Comparison of ENCODE assay signal across 18 mouse cellular contexts in the genomic region with DNA sequence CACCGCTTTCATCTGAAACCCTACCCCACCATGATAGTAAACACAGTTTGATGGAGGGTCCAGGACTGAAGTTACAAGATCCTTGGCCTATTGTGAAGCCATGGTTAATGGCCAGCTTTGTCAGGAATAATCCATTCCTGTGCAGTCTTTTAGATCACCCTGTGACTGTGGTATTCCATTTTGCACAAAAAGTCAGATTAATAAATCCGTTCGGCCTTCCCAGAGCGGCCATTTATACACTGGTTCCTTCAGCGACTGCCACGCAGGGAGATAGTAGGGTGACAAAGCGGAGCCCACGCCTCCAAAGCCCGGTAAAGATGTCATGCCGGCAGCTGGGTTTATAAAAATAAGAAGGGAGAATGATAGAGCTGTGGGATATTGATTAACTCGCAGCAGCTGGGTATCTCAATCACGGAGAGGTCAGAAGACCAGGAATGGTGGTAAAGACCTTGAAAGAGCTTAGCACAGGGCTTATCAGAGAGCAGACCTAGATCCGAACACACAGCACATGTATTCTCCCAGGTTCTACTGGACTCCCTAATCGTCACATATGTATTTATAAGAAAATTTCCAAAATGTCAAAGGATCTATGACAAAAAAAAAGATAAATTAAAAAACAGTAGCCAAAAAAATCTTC.
DNase-seq lines count a peak whose midpoint lies in the region; ATAC-seq and TF ChIP-seq lines count a peak whose summit lies in the region.
"Had no signal": no experiment of that assay in that cellular context is flagged by ENCODE, and none has a peak within 500 bp of the region (broad histone marks: within the 10 kb centered on the region; RNA-seq: fewer than 3 reads in every experiment).

No protein-coding gene starts in this region.

- H3K27me3 ChIP-seq in midbrain, embryonic 10.5 days (ENCODE audit: low read depth, poor library complexity, severe bottlenecking) = peaks cover 32% of the 10 kb centered on the region
- no peaks in the 10 kb centered on the region; the same call in 1 of the 2 replicates for H3K27me3 ChIP-seq in midbrain, postnatal 0 days (ENCODE audit: insufficient read depth, low read length)
- H3K27me3 ChIP-seq in hindbrain, embryonic 14.5 days (ENCODE audit: control insufficient read depth, insufficient read depth, low read length) = no peaks in the 10 kb centered on the region
- H3K27me3 ChIP-seq in midbrain, embryonic 12.5 days = peaks cover 38% of the 10 kb centered on the region
- H3K27me3 ChIP-seq in neural tube, embryonic 14.5 days (ENCODE audit: control insufficient read depth, insufficient read depth, low read length) = no peaks in the 10 kb centered on the region
- H3K27me3 ChIP-seq: kidney, embryonic 15.5 days had no signal

- 50% methylated on average over 14 of the region's 14 CpGs for WGBS in midbrain, embryonic 10.5 days
- 40% methylated on average over 14 of the region's 14 CpGs for WGBS in midbrain, postnatal 0 days
- WGBS in hindbrain, embryonic 14.5 days = 24% methylated on average over 14 of the region's 14 CpGs
- 34% methylated on average over 14 of the region's 14 CpGs for WGBS in midbrain, embryonic 12.5 days
- WGBS in neural tube, embryonic 14.5 days = 31% methylated on average over 14 of the region's 14 CpGs

- no peaks in the 10 kb centered on the region for H3K36me3 ChIP-seq in midbrain, embryonic 10.5 days
- H3K36me3 ChIP-seq in midbrain, postnatal 0 days (ENCODE audit: insufficient read depth, low read length) = no peaks in the 10 kb centered on the region
- H3K36me3 ChIP-seq in hindbrain, embryonic 14.5 days (replicated peaks; ENCODE audit: control insufficient read depth, insufficient read depth) = no peaks in the 10 kb centered on the region
- no peaks in the 10 kb centered on the region for H3K36me3 ChIP-seq in midbrain, embryonic 12.5 days
- no peaks in the 10 kb centered on the region for H3K36me3 ChIP-seq in neural tube, embryonic 14.5 days (ENCODE audit: control insufficient read depth, insufficient read depth, low read length)
- H3K36me3 ChIP-seq: embryonic facial prominence, embryonic 10.5 days; kidney, embryonic 15.5 days; limb, embryonic 10.5 days had no signal

- peak; percentile 48 for DNase-seq in midbrain, embryonic 10.5 days (ENCODE audit: low spot score)
- DNase-seq in midbrain, postnatal 0 days (ENCODE audit: low spot score) = no peak
- no peak for DNase-seq in hindbrain, embryonic 14.5 days (ENCODE audit: low spot score)
- DNase-seq in c-Kit-positive CD71-positive TER-119-positive erythroid progenitor cells, embryonic 14.5 days (ENCODE audit: low spot score) = no peak
- DNase-seq: cerebellum, postnatal 10 days; gastrocnemius, postnatal 14 days; lung, adult 2 months; right cerebral cortex, postnatal 25 days; thymus, postnatal 25 days had no signal

- no peak for TF ChIP-seq CTCF in midbrain, postnatal 0 days (IDR thresholded peaks at IDR 0.05)

- no peak overlapping the region for H3K4me2 ChIP-seq in midbrain, postnatal 0 days (ENCODE audit: low read depth, low read length, poor library complexity, severe bottlenecking)
- H3K4me2 ChIP-seq in hindbrain, embryonic 14.5 days (replicated peaks) = peak overlapping the region; percentile 17; the same call in 1 of the 2 replicates
- H3K4me2 ChIP-seq in midbrain, embryonic 12.5 days (replicated peaks) = peak overlapping the region; percentile 37
- no peak overlapping the region for H3K4me2 ChIP-seq in neural tube, embryonic 14.5 days (ENCODE audit: low read depth, low read length)
- H3K4me2 ChIP-seq: kidney, embryonic 15.5 days; liver, embryonic 11.5 days had no signal

- ATAC-seq in midbrain, postnatal 0 days (ENCODE audit: low FRiP score) = no peak
- ATAC-seq in hindbrain, embryonic 14.5 days (ENCODE audit: low FRiP score) = peak; percentile 55; the same call in 1 of the 2 replicates
- peak; percentile 76 for ATAC-seq in midbrain, embryonic 12.5 days (ENCODE audit: low FRiP score, low read depth)
- ATAC-seq in neural tube, embryonic 14.5 days (ENCODE audit: low read depth) = peak; percentile 82; the same call in 1 of the 2 replicates
- no peak for ATAC-seq in megakaryocyte, adult 5-6 weeks (ENCODE audit: poor library complexity, severe bottlenecking)
- ATAC-seq: inflammation-experienced regulatory T-cells, adult 6 months had no signal

- H3K9ac ChIP-seq in midbrain, postnatal 0 days (replicated peaks; ENCODE audit: low read length, poor library complexity, severe bottlenecking) = no peak overlapping the region
- H3K9ac ChIP-seq in hindbrain, embryonic 14.5 days = no peak overlapping the region
- no peak overlapping the region for H3K9ac ChIP-seq in midbrain, embryonic 12.5 days (replicated peaks)
- H3K9ac ChIP-seq in neural tube, embryonic 14.5 days (replicated peaks; ENCODE audit: low read depth, low read length) = no peak overlapping the region
- H3K9ac ChIP-seq: kidney, embryonic 15.5 days had no signal

- peaks cover 31% of the 10 kb centered on the region for H3K4me1 ChIP-seq in midbrain, embryonic 10.5 days
- no peaks in the 10 kb centered on the region for H3K4me1 ChIP-seq in midbrain, postnatal 0 days (ENCODE audit: insufficient read depth, low read length)
- peaks cover 13% of the 10 kb centered on the region for H3K4me1 ChIP-seq in hindbrain, embryonic 14.5 days (replicated peaks; ENCODE audit: control insufficient read depth, insufficient read depth, low read length)
- H3K4me1 ChIP-seq in midbrain, embryonic 12.5 days = peaks cover 10% of the 10 kb centered on the region
- no peaks in the 10 kb centered on the region; the same call in 1 of the 2 replicates for H3K4me1 ChIP-seq in neural tube, embryonic 14.5 days (ENCODE audit: control insufficient read depth, insufficient read depth, low read length)
- H3K4me1 ChIP-seq: kidney, embryonic 15.5 days had no signal

- H3K27ac ChIP-seq in midbrain, embryonic 10.5 days (replicated peaks) = peak overlapping the region; percentile 50
- H3K27ac ChIP-seq in midbrain, postnatal 0 days (ENCODE audit: low read depth, low read length) = no peak overlapping the region
- H3K27ac ChIP-seq in hindbrain, embryonic 14.5 days = no peak overlapping the region
- no peak overlapping the region for H3K27ac ChIP-seq in midbrain, embryonic 12.5 days (replicated peaks)
- no peak overlapping the region for H3K27ac ChIP-seq in neural tube, embryonic 14.5 days (ENCODE audit: low read depth, low read length)
- H3K27ac ChIP-seq: embryonic facial prominence, embryonic 10.5 days; kidney, embryonic 15.5 days; limb, embryonic 10.5 days; macrophage had no signal

- H3K4me3 ChIP-seq in midbrain, embryonic 10.5 days = no peak overlapping the region
- no peak overlapping the region for H3K4me3 ChIP-seq in midbrain, postnatal 0 days (ENCODE audit: low read depth, low read length)
- no peak overlapping the region for H3K4me3 ChIP-seq in hindbrain, embryonic 14.5 days (replicated peaks; ENCODE audit: low read length)
- no peak overlapping the region for H3K4me3 ChIP-seq in midbrain, embryonic 12.5 days
- H3K4me3 ChIP-seq in neural tube, embryonic 14.5 days (ENCODE audit: low read depth, low read length) = no peak overlapping the region
- H3K4me3 ChIP-seq: embryonic facial prominence, embryonic 10.5 days; kidney, embryonic 15.5 days; limb, embryonic 10.5 days had no signal

- H3K9me3 ChIP-seq in midbrain, embryonic 10.5 days (replicated peaks) = no peaks in the 10 kb centered on the region
- no peaks in the 10 kb centered on the region for H3K9me3 ChIP-seq in midbrain, postnatal 0 days (ENCODE audit: low read length)
- no peaks in the 10 kb centered on the region for H3K9me3 ChIP-seq in hindbrain, embryonic 14.5 days (ENCODE audit: control insufficient read depth, low read length)
- no peaks in the 10 kb centered on the region for H3K9me3 ChIP-seq in midbrain, embryonic 12.5 days
- no peaks in the 10 kb centered on the region for H3K9me3 ChIP-seq in neural tube, embryonic 14.5 days (ENCODE audit: control insufficient read depth, low read length)
- H3K9me3 ChIP-seq: embryonic facial prominence, embryonic 10.5 days; kidney, embryonic 15.5 days; limb, embryonic 10.5 days had no signal

Comparison
In these comparisons a context has a peak if more than half of its experiments do, and no peak if none do; other contexts are left out.
1. ATAC-seq: peak in hindbrain, embryonic 14.5 days (single experiment), midbrain, embryonic 12.5 days (single experiment) and neural tube, embryonic 14.5 days (single experiment); none in midbrain, postnatal 0 days (single experiment) and megakaryocyte, adult 5-6 weeks (single experiment).
2. H3K4me2 ChIP-seq: peak in hindbrain, embryonic 14.5 days (single experiment) and midbrain, embryonic 12.5 days (single experiment); none in midbrain, postnatal 0 days (single experiment) and neural tube, embryonic 14.5 days (single experiment).